Mouse (Mus musculus): ENCODE measurements around the gene Epn2.

Gene Epn2

GRCm38 (mm10) chr11:61578983-61579877, at the start of gene Epn2:
Gene Epn2, minus strand, starts transcription at chr11:61579687.
- peak; percentile 16 for DNase-seq (ENCODE audit: low read depth)

GRCm38 (mm10) chr11:61626509-61626908, 47.0 kb upstream of the Epn2 start:
- DNase-seq (ENCODE audit: low read depth) = no peak

- no peak for DNase-seq (ENCODE audit: low read depth)
These were observed 45.6 kb upstream of the Epn2 start for GRCm38 (mm10) chr11:61625136-61625535.

GRCm38 (mm10) chr11:61620762-61621161, 41.3 kb upstream of the Epn2 start:
- no peak for DNase-seq (ENCODE audit: low read depth)

- DNase-seq (ENCODE audit: low read depth) = peak; percentile 36
These were observed 40.8 kb upstream of the Epn2 start for GRCm38 (mm10) chr11:61620254-61620670.

GRCm38 (mm10) chr11:61619791-61620241, 40.3 kb upstream of the Epn2 start:
- DNase-seq (ENCODE audit: low read depth) = no peak

GRCm38 (mm10) chr11:61619356-61619755, 39.9 kb upstream of the Epn2 start:
- no peak for DNase-seq (ENCODE audit: low read depth)

- DNase-seq (ENCODE audit: low read depth) = no peak
These were observed 39.1 kb upstream of the Epn2 start for GRCm38 (mm10) chr11:61618571-61618970.

- DNase-seq (ENCODE audit: low read depth) = no peak
These were observed 38.6 kb upstream of the Epn2 start for GRCm38 (mm10) chr11:61618131-61618530.

- DNase-seq (ENCODE audit: low read depth) = no peak
These were observed 37.9 kb upstream of the Epn2 start for GRCm38 (mm10) chr11:61617293-61617975.

GRCm38 (mm10) chr11:61616523-61617292, 37.2 kb upstream of the Epn2 start:
- DNase-seq (ENCODE audit: low read depth) = no peak

- DNase-seq (ENCODE audit: low read depth) = no peak
These were observed 36.4 kb upstream of the Epn2 start for GRCm38 (mm10) chr11:61615686-61616522.

- DNase-seq (ENCODE audit: low read depth) = no peak
These were observed 34.9 kb upstream of the Epn2 start for GRCm38 (mm10) chr11:61614401-61614800.

- no peak for DNase-seq (ENCODE audit: low read depth)
These were observed 32.7 kb upstream of the Epn2 start for GRCm38 (mm10) chr11:61612116-61612635.

GRCm38 (mm10) chr11:61611197-61611596, 31.7 kb upstream of the Epn2 start:
- no peak for DNase-seq (ENCODE audit: low read depth)

GRCm38 (mm10) chr11:61608072-61608471, 28.6 kb upstream of the Epn2 start:
- no peak for DNase-seq (ENCODE audit: low read depth)

GRCm38 (mm10) chr11:61602705-61603104, 23.2 kb upstream of the Epn2 start:
- DNase-seq (ENCODE audit: low read depth) = peak; percentile 59

- DNase-seq (ENCODE audit: low read depth) = no peak
These were observed 22.0 kb upstream of the Epn2 start for GRCm38 (mm10) chr11:61601465-61601864.

- DNase-seq (ENCODE audit: low read depth) = no peak
These were observed 18.9 kb upstream of the Epn2 start for GRCm38 (mm10) chr11:61598367-61598766.

- no peak for DNase-seq (ENCODE audit: low read depth)
These were observed 18.0 kb upstream of the Epn2 start for GRCm38 (mm10) chr11:61597471-61597870.

- DNase-seq (ENCODE audit: low read depth) = no peak
These were observed 13.6 kb upstream of the Epn2 start for GRCm38 (mm10) chr11:61593069-61593468.

Measured in c-Kit-positive CD71-negative TER-119-negative erythroid progenitor cells, embryonic 14.5 days (primary cell).